Mouse (Mus musculus): ENCODE measurements at regions not wholly inside any gene's neighbourhood (a gene's known extent, or its start where the extent isn't known, plus 50 kb on each side); places are given as distances from the start of the nearest gene placed in this dataset.

- Histone ChIP-seq H3K9me3 (replicated peaks; ENCODE audit: insufficient read depth, low read length) (no peaks in the 10 kb centered on the region), H3K36me3 (ENCODE audit: control insufficient read depth in 1 of 2, insufficient read depth in 2 of 2, low read length in 2 of 2) (no peaks in the 10 kb centered on the region), H3K79me2 (ENCODE audit: control insufficient read depth, insufficient read depth, low read length, poor library complexity) (no peaks in the 10 kb centered on the region)
These were observed 482.7 kb downstream of the Rps24 start for GRCm38 (mm10) chr14:24969584-24969983.

GRCm38 (mm10) chr14:24972357-24972756 lies 485.4 kb downstream of the Rps24 start:
- no peaks in the 10 kb centered on the region for H3K36me3 ChIP-seq (ENCODE audit: control insufficient read depth in 1 of 2, insufficient read depth in 2 of 2, low read length in 2 of 2)
- TF ChIP-seq MEF2A (IDR thresholded peaks at IDR 0.05; ENCODE audit: extremely low read depth, insufficient replicate concordance, low read depth, low read length, poor library complexity, severe bottlenecking) (no peak), MXI1 (IDR thresholded peaks at IDR 0.05; ENCODE audit: low read depth, low read length) (no peak), ZKSCAN1 (IDR thresholded peaks at IDR 0.05; ENCODE audit: low read depth, low read length) (no peak), CTCF (IDR thresholded peaks at IDR 0.05 in 2 of 3, conservative IDR thresholded peaks at IDR 0.05 in 1 of 3; ENCODE audit: control insufficient read depth in 1 of 3, insufficient read depth in 1 of 3, low read depth in 2 of 3, low read length in 3 of 3, poor library complexity in 1 of 3, severe bottlenecking in 1 of 3) (no peak), ZMIZ1 (IDR thresholded peaks at IDR 0.05; ENCODE audit: low read depth, low read length) (no peak), NELFE (IDR thresholded peaks at IDR 0.05; ENCODE audit: low read depth, low read length) (no peak), KAT2A (conservative IDR thresholded peaks at IDR 0.05; ENCODE audit: low read depth, low read length) (no peak), E2F4 (IDR thresholded peaks at IDR 0.05; ENCODE audit: borderline replicate concordance, low read depth, low read length) (no peak), MAZ (IDR thresholded peaks at IDR 0.05; ENCODE audit: low read depth, low read length) (no peak), MYB (IDR thresholded peaks at IDR 0.05; ENCODE audit: low read depth, low read length) (no peak)
- no peak overlapping the region for H3K27ac ChIP-seq (ENCODE audit: control insufficient read depth, low read depth, low read length)
- no peaks in the 10 kb centered on the region for H3K27me3 ChIP-seq (ENCODE audit: control insufficient read depth in 1 of 2, insufficient read depth in 2 of 2, low read length in 2 of 2)
- H3K9ac ChIP-seq (ENCODE audit: control insufficient read depth, low read depth, low read length, poor library complexity, severe bottlenecking), result no peak overlapping the region
- H3K79me2 ChIP-seq (ENCODE audit: control insufficient read depth, insufficient read depth, low read length, poor library complexity), result no peaks in the 10 kb centered on the region
- H3K9me3 ChIP-seq (replicated peaks; ENCODE audit: insufficient read depth, low read length), result no peaks in the 10 kb centered on the region
- H3K4me1 ChIP-seq (ENCODE audit: control insufficient read depth in 1 of 2, insufficient read depth in 2 of 2, low read length in 2 of 2), result no peaks in the 10 kb centered on the region
- no peak for DNase-seq (ENCODE audit: low read depth, low spot score)
- no peak overlapping the region for H3K4me3 ChIP-seq (ENCODE audit: control insufficient read depth in 1 of 2, insufficient read depth in 1 of 2, low read depth in 2 of 2, low read length in 2 of 2)

More at GRCm38 (mm10) chr14:24969584-24969983, 482.7 kb downstream of the Rps24 start:
- H3K9ac ChIP-seq (ENCODE audit: control insufficient read depth, low read depth, low read length, poor library complexity, severe bottlenecking), result no peak overlapping the region
- H3K27me3 ChIP-seq (ENCODE audit: control insufficient read depth in 1 of 2, insufficient read depth in 2 of 2, low read length in 2 of 2), result no peaks in the 10 kb centered on the region
- no peak overlapping the region for H3K4me3 ChIP-seq (ENCODE audit: control insufficient read depth in 1 of 2, insufficient read depth in 1 of 2, low read depth in 2 of 2, low read length in 2 of 2)
- no peak for DNase-seq (ENCODE audit: low read depth, low spot score)
- no peak overlapping the region for H3K27ac ChIP-seq (ENCODE audit: control insufficient read depth, low read depth, low read length)
- no peaks in the 10 kb centered on the region for H3K4me1 ChIP-seq (ENCODE audit: control insufficient read depth in 1 of 2, insufficient read depth in 2 of 2, low read length in 2 of 2)
- TF ChIP-seq UBTF (IDR thresholded peaks at IDR 0.05; ENCODE audit: borderline replicate concordance, insufficient read depth, low read depth, low read length) (no peak), MAZ (IDR thresholded peaks at IDR 0.05; ENCODE audit: low read depth, low read length) (no peak), RAD21 (IDR thresholded peaks at IDR 0.05; ENCODE audit: low read depth, low read length) (no peak), POLR2AphosphoS2 (IDR thresholded peaks at IDR 0.05; ENCODE audit: low read length) (no peak), CHD2 (IDR thresholded peaks at IDR 0.05; ENCODE audit: low read length) (no peak), KAT2A (conservative IDR thresholded peaks at IDR 0.05; ENCODE audit: low read depth, low read length) (no peak), MAFK (IDR thresholded peaks at IDR 0.05; ENCODE audit: borderline replicate concordance, low read depth, low read length) (no peak), NELFE (IDR thresholded peaks at IDR 0.05; ENCODE audit: low read depth, low read length) (no peak), ZMIZ1 (IDR thresholded peaks at IDR 0.05; ENCODE audit: low read depth, low read length) (no peak)
